Mouse (Mus musculus): Measurements from ENCODE around the gene Gins2.

DNA sequence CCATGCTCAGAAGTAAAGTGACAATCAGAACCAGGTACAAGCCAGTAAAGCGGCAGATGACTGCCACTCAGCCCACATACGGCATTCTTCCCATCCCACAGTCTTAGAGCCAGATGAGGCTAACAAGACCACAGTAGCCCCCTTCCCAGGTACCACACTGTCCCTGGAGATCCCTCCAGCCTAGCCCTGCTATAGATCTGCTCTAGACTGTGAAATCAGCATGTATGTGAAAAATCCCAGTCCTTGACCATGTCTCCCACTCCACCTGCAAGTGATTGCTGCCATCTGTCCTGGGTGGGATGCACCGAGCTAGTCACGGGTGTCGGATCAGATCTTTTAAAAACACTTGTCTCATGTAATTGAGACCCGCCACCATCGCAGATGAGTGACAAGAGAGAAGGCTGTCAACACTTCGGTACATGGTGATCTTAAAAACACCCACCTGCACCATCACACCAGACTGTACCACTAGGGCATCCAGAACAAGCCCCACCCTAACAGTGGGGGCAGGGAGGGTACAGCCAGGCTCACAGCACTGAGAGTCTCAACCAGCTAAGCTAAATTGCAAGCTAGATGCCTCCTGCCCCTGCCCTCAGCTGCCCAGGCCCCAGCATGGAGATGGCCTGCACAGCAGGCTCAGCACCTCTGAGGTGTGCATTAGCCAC lies 8.6 kb downstream of the Gins2 start:
- TF ChIP-seq CTCF (IDR thresholded peaks at IDR 0.05; ENCODE audit: insufficient read depth, low read length) (no peak), POLR2A (IDR thresholded peaks at IDR 0.05; ENCODE audit: borderline replicate concordance, extremely low read depth, low read depth, low read length) (no peak)

Data from lung, adult 2 months (tissue).